Mouse (Mus musculus) MEL (cell line): ENCODE results near the gene Ercc6l. TPM values are rescaled to one million over a fixed set of nuclear protein-coding genes. Genes with fewer than 3 reads are reported as not detected.

Experiments
- DNase-seq: peaks from one replicate; pipeline ENCODE4 v3.0.0; 2011; ENCODE audit warnings: low read depth, low spot score
- H3K27ac ChIP-seq: 2 replicates; pipeline ENCODE4 v1.5.1; 2012; ENCODE audit warnings: low read depth, mild to moderate bottlenecking, control low read depth, low read length, moderate library complexity; ENCODE audit not compliant: control insufficient read depth
- H3K27me3 ChIP-seq, 2 experiments: fragments of 150-350 bp in 1 of 2; sonication (generic) in 1 of 2; 2 replicates each; pipeline ENCODE4 v1.6.1; 2012; ENCODE audit warnings: low read length in 2 of 2, mild to moderate bottlenecking in 2 of 2, improper control_type of control experiment in 1 of 2, moderate library complexity in 1 of 2; ENCODE audit not compliant: insufficient read depth in 2 of 2, control insufficient read depth in 1 of 2
- H3K36me3 ChIP-seq, 2 experiments: 2 replicates each; pipeline ENCODE4 v1.6.1; 2012 to 2014; ENCODE audit warnings: low read length in 2 of 2, improper control_type of control experiment in 1 of 2, inconsistent platforms in 1 of 2, mild to moderate bottlenecking in 1 of 2; ENCODE audit not compliant: insufficient read depth in 2 of 2, control insufficient read depth in 1 of 2
- H3K4me1 ChIP-seq, 2 experiments: fragments of 150-350 bp in 1 of 2; sonication (generic) in 1 of 2; 2 replicates each; pipeline ENCODE4 v1.6.1; 2012; ENCODE audit warnings: low read length in 2 of 2, improper control_type of control experiment in 1 of 2, mild to moderate bottlenecking in 1 of 2; ENCODE audit not compliant: insufficient read depth in 2 of 2, control insufficient read depth in 1 of 2
- H3K4me3 ChIP-seq, 2 experiments: fragments of 150-350 bp in 1 of 2; sonication (generic) in 1 of 2; 2 replicates each; pipeline ENCODE4 v1.5.1; 2012; ENCODE audit warnings: low read depth in 2 of 2, low read length in 2 of 2, mild to moderate bottlenecking in 2 of 2, moderate library complexity in 2 of 2, control low read depth in 1 of 2, improper control_type of control experiment in 1 of 2; ENCODE audit not compliant: control insufficient read depth in 1 of 2, insufficient read depth in 1 of 2
- H3K79me2 ChIP-seq: 2 replicates; pipeline ENCODE4 v1.6.1; 2012; ENCODE audit warnings: mild to moderate bottlenecking, low read length, moderate library complexity; ENCODE audit not compliant: control insufficient read depth, poor library complexity, insufficient read depth
- H3K9ac ChIP-seq: 2 replicates; pipeline ENCODE4 v1.6.1; 2012; ENCODE audit warnings: low read depth, mild to moderate bottlenecking, control low read depth, low read length, moderate library complexity; ENCODE audit not compliant: control insufficient read depth, poor library complexity, severe bottlenecking
- H3K9me3 ChIP-seq: fragments of 150-350 bp; sonication (generic); replicated peaks from 2 replicates; pipeline ENCODE4 v1.6.1; 2012; ENCODE audit warnings: mild to moderate bottlenecking, low read length, improper control_type of control experiment, moderate library complexity; ENCODE audit not compliant: insufficient read depth
- BHLHE40 ChIP-seq: IDR thresholded peaks from 2 replicates; pipeline ENCODE4 v1.6.1; 2012; ENCODE audit warnings: low read depth, mild to moderate bottlenecking, inconsistent platforms, low read length, improper control_type of control experiment, borderline replicate concordance
- CHD1 ChIP-seq: IDR thresholded peaks from 2 replicates; pipeline ENCODE4 v1.6.1; 2012; ENCODE audit warnings: low read depth, mild to moderate bottlenecking, inconsistent platforms, low read length, improper control_type of control experiment
- CHD2 ChIP-seq: IDR thresholded peaks from 2 replicates; pipeline ENCODE4 v1.6.1; 2011; ENCODE audit warnings: low read length, improper control_type of control experiment
- CTCF ChIP-seq, 3 experiments: IDR thresholded peaks in 2 of 3; conservative IDR thresholded peaks in 1 of 3; 2 replicates each; pipeline ENCODE4 v1.5.1; 2011 to 2012; ENCODE audit warnings: low read length in 3 of 3, low read depth in 2 of 3, mild to moderate bottlenecking in 2 of 3, improper control_type of control experiment in 1 of 3, inconsistent platforms in 1 of 3, mixed read lengths in 1 of 3, moderate library complexity in 1 of 3; ENCODE audit not compliant: control insufficient read depth in 1 of 3, insufficient read depth in 1 of 3, poor library complexity in 1 of 3, severe bottlenecking in 1 of 3
- GABPA ChIP-seq: IDR thresholded peaks from 2 replicates; pipeline ENCODE4 v1.6.1; 2012; ENCODE audit warnings: low read depth, mild to moderate bottlenecking, inconsistent platforms, low read length, improper control_type of control experiment, moderate library complexity
- GATA1 ChIP-seq: IDR thresholded peaks from 2 replicates; pipeline ENCODE4 v1.6.1; 2011; ENCODE audit warnings: low read depth, low read length, improper control_type of control experiment
- HCFC1 ChIP-seq: IDR thresholded peaks from 2 replicates; pipeline ENCODE4 v1.6.1; 2012; ENCODE audit warnings: low read depth, mild to moderate bottlenecking, inconsistent platforms, low read length, improper control_type of control experiment, moderate library complexity
- MAX ChIP-seq: IDR thresholded peaks from 2 replicates; pipeline ENCODE4 v1.6.1; 2011; ENCODE audit warnings: low read length, improper control_type of control experiment
- MEF2A ChIP-seq: IDR thresholded peaks from 2 replicates; pipeline ENCODE4 v1.6.1; 2014; ENCODE audit warnings: low read depth, mild to moderate bottlenecking, inconsistent platforms, low read length, improper control_type of control experiment; ENCODE audit not compliant: poor library complexity, insufficient replicate concordance, severe bottlenecking; ENCODE audit errors: extremely low read depth
- MXI1 ChIP-seq: IDR thresholded peaks from 2 replicates; pipeline ENCODE4 v1.6.1; 2011; ENCODE audit warnings: mild to moderate bottlenecking, low read depth, low read length, improper control_type of control experiment
- MYB ChIP-seq: IDR thresholded peaks from 2 replicates; pipeline ENCODE4 v1.6.1; 2011; ENCODE audit warnings: mild to moderate bottlenecking, low read depth, low read length, improper control_type of control experiment
- MYC ChIP-seq: IDR thresholded peaks from 2 replicates; pipeline ENCODE4 v1.6.1; 2011; ENCODE audit warnings: low read depth, mild to moderate bottlenecking, low read length, improper control_type of control experiment, moderate library complexity
- NELFE ChIP-seq: IDR thresholded peaks from 2 replicates; pipeline ENCODE4 v1.6.1; 2011; ENCODE audit warnings: low read depth, low read length, improper control_type of control experiment
- POLR2A ChIP-seq, 2 experiments: IDR thresholded peaks; 2 replicates each; pipeline ENCODE4 v1.6.1; 2011 to 2012; ENCODE audit warnings: low read length in 2 of 2, mild to moderate bottlenecking in 2 of 2, control low read depth in 1 of 2, improper control_type of control experiment in 1 of 2, low read depth in 1 of 2, moderate library complexity in 1 of 2; ENCODE audit not compliant: control insufficient read depth in 1 of 2, insufficient read depth in 1 of 2, poor library complexity in 1 of 2
- POLR2AphosphoS2 ChIP-seq: IDR thresholded peaks from 2 replicates; pipeline ENCODE4 v1.6.1; 2011; ENCODE audit warnings: low read length, improper control_type of control experiment
- RCOR1 ChIP-seq: IDR thresholded peaks from 2 replicates; pipeline ENCODE4 v1.6.1; 2012; ENCODE audit warnings: low read depth, mild to moderate bottlenecking, inconsistent platforms, low read length, improper control_type of control experiment
- SIN3A ChIP-seq: IDR thresholded peaks from 2 replicates; pipeline ENCODE4 v1.6.1; 2012; ENCODE audit warnings: low read length, improper control_type of control experiment, inconsistent platforms
- SMC3 ChIP-seq: IDR thresholded peaks from 2 replicates; pipeline ENCODE4 v1.6.1; 2011; ENCODE audit warnings: low read depth, low read length, improper control_type of control experiment
- TAL1 ChIP-seq: IDR thresholded peaks from 2 replicates; pipeline ENCODE4 v1.6.1; 2012; ENCODE audit warnings: mild to moderate bottlenecking, inconsistent platforms, low read length, moderate library complexity, mixed read lengths
- UBTF ChIP-seq: IDR thresholded peaks from 2 replicates; pipeline ENCODE4 v1.6.1; 2012; ENCODE audit warnings: low read depth, mild to moderate bottlenecking, inconsistent platforms, low read length, improper control_type of control experiment, moderate library complexity, borderline replicate concordance; ENCODE audit not compliant: insufficient read depth
- USF1 ChIP-seq: IDR thresholded peaks from 2 replicates; pipeline ENCODE4 v1.6.1; 2014; ENCODE audit warnings: low read depth, mild to moderate bottlenecking, inconsistent platforms, low read length, improper control_type of control experiment, moderate library complexity
- USF2 ChIP-seq, 2 experiments: IDR thresholded peaks; 2 replicates each; pipeline ENCODE4 v1.6.1; 2011 to 2012; ENCODE audit warnings: improper control_type of control experiment in 2 of 2, low read length in 2 of 2, borderline replicate concordance in 1 of 2, inconsistent platforms in 1 of 2, low read depth in 1 of 2, mild to moderate bottlenecking in 1 of 2; ENCODE audit not compliant: insufficient read depth in 1 of 2
- ZC3H11A ChIP-seq: IDR thresholded peaks from 2 replicates; pipeline ENCODE4 v1.6.1; 2012; ENCODE audit warnings: low read depth, mild to moderate bottlenecking, inconsistent platforms, low read length, improper control_type of control experiment
- ZNF384 ChIP-seq: IDR thresholded peaks from 2 replicates; pipeline ENCODE4 v1.6.1; 2012; ENCODE audit warnings: low read depth, mild to moderate bottlenecking, inconsistent platforms, low read length, improper control_type of control experiment
- polyA plus RNA-seq, 2 experiments: library from polyadenylated mRNA; stranded (reverse) in 1 of 2; unstranded in 1 of 2; fragments of >175 nt in 1 of 2; fragments of >200 nt in 1 of 2; gene quantifications; 2 replicates each; pipeline versions ENCODE4 v1.2.1 to v1.2.4; 2012; ENCODE audit warnings: low replicate concordance in 2 of 2, low read depth in 1 of 2; ENCODE audit not compliant: insufficient read length in 2 of 2, insufficient read depth in 1 of 2, missing spikeins in 1 of 2
- total RNA-seq: library from RNA; depleted of rRNA; stranded (reverse); fragments of 300-350 nt; gene quantifications from 2 replicates; pipeline ENCODE4 v1.2.3, GENCODE M21; 2012

Ercc6l gene
- total and polyA plus RNA-seq, 3 experiments, result 12.5 to 27.3 (median 14.1) TPM

- no peak overlapping the region for H3K9ac ChIP-seq
- peaks cover 0 to 4% of the 10 kb centered on the region in 2 experiments; a peak in 2 of 4 replicates for H3K4me1 ChIP-seq
- H3K9me3 ChIP-seq, result no peaks in the 10 kb centered on the region
- no peak overlapping the region for H3K27ac ChIP-seq
- DNase-seq, result peak; percentile 66
- H3K36me3 ChIP-seq, result peaks cover 0 to 7% of the 10 kb centered on the region in 2 experiments; a peak in 2 of 4 replicates
- no peaks in the 10 kb centered on the region for H3K27me3 ChIP-seq
- no peak for TF ChIP-seq GABPA
- no peak for TF ChIP-seq MYC
- peak; percentile 60; the same call in 1 of the 2 replicates for TF ChIP-seq GATA1
- TF ChIP-seq MEF2A, result no peak
- H3K4me3 ChIP-seq, result no peak overlapping the region
- H3K79me2 ChIP-seq, result peaks cover 12% of the 10 kb centered on the region
Observed at GRCm38 (mm10) chrX:102160528-102160927, 3.6 kb upstream of the Ercc6l start.

- peaks cover 0 to 13% of the 10 kb centered on the region in 2 experiments; a peak in 2 of 4 replicates for H3K36me3 ChIP-seq
- peaks cover 0 to 4% of the 10 kb centered on the region in 2 experiments; a peak in 2 of 4 replicates for H3K4me1 ChIP-seq
- TF ChIP-seq CTCF (IDR thresholded peaks at IDR 0.05 in 2 of 3, conservative IDR thresholded peaks at IDR 0.05 in 1 of 3; ENCODE audit: control insufficient read depth in 1 of 3, insufficient read depth in 1 of 3, low read depth in 2 of 3, low read length in 3 of 3, poor library complexity in 1 of 3, severe bottlenecking in 1 of 3) (peak in 2 of 3 experiments; percentile 43 to 45; a peak in 5 of 6 replicates), CHD2 (no peak)
- no peaks in the 10 kb centered on the region for H3K9me3 ChIP-seq
- no peak overlapping the region for H3K4me3 ChIP-seq
- DNase-seq, result peak; percentile 44
- peaks cover 16% of the 10 kb centered on the region for H3K79me2 ChIP-seq
- H3K27ac ChIP-seq, result no peak overlapping the region
- H3K9ac ChIP-seq, result no peak overlapping the region
- no peaks in the 10 kb centered on the region for H3K27me3 ChIP-seq
Observed at GRCm38 (mm10) chrX:102159778-102160177, 2.9 kb upstream of the Ercc6l start.

GRCm38 (mm10) chrX:102157423-102157791 lies 516 bp upstream of the Ercc6l start:
- peaks cover 0 to 18% of the 10 kb centered on the region in 2 experiments; a peak in 2 of 4 replicates for H3K36me3 ChIP-seq
- no peaks in the 10 kb centered on the region for H3K9me3 ChIP-seq
- no peaks in the 10 kb centered on the region for H3K27me3 ChIP-seq
- peaks cover 33% of the 10 kb centered on the region for H3K79me2 ChIP-seq
- peak overlapping the region; percentile 72 for H3K9ac ChIP-seq
- peak overlapping the region; percentile 12 to 62 for H3K4me3 ChIP-seq
- peaks cover 0 to 4% of the 10 kb centered on the region in 2 experiments; a peak in 2 of 4 replicates for H3K4me1 ChIP-seq
- TF ChIP-seq ZNF384 (no peak), USF1 (no peak), POLR2AphosphoS2 (no peak), MXI1 (no peak), SMC3 (no peak), MAX (no peak), RCOR1 (no peak), CHD1 (no peak), MEF2A (no peak), BHLHE40 (no peak), POLR2A (IDR thresholded peaks at IDR 0.05; ENCODE audit: control insufficient read depth in 1 of 2, insufficient read depth in 1 of 2, low read depth in 1 of 2, low read length in 2 of 2, poor library complexity in 1 of 2) (no peak), CHD2 (no peak), UBTF (no peak), USF2 (IDR thresholded peaks at IDR 0.05; ENCODE audit: borderline replicate concordance in 1 of 2, insufficient read depth in 1 of 2, low read depth in 1 of 2, low read length in 2 of 2) (no peak), MYB (no peak), SIN3A (no peak), HCFC1 (no peak), NELFE (no peak), TAL1 (no peak), ZC3H11A (no peak)
- TF ChIP-seq, all 39 proteins: peak for 0
- DNase-seq, result no peak
- H3K27ac ChIP-seq, result peak overlapping the region; percentile 95
